Mouse (Mus musculus) left cerebral cortex, postnatal 14 days (tissue): Measurements from ENCODE around the gene Sfswap. TPM values are rescaled to one million over a fixed set of nuclear protein-coding genes. Genes with fewer than 3 reads are reported as not detected.
"Not testable (repeated sequence)": the region's sequence is repeated elsewhere in the genome, so short reads cannot be mapped to it uniquely, and the experiment has no call there.

ENCODE experiments used
- DNase-seq, 2 experiments: peaks; one replicate each; pipeline ENCODE4 v3.0.0; 2021 to 2022; ENCODE audit warnings: low spot score in 2 of 2, mixed read lengths in 1 of 2
- intact Hi-C: fragments of 180-260 bp; cut with DNase I; formaldehyde crosslinking; loops from one replicate; pipeline ENCODE4 v1.15.1; 2025
- total RNA-seq, 2 experiments: library from RNA; stranded (reverse); gene quantifications; 2 replicates each; pipeline ENCODE4 v1.2.3; 2021

The Sfswap gene
- total RNA-seq, 2 experiments from 2014 or later: 111 to 113 TPM

DNA sequence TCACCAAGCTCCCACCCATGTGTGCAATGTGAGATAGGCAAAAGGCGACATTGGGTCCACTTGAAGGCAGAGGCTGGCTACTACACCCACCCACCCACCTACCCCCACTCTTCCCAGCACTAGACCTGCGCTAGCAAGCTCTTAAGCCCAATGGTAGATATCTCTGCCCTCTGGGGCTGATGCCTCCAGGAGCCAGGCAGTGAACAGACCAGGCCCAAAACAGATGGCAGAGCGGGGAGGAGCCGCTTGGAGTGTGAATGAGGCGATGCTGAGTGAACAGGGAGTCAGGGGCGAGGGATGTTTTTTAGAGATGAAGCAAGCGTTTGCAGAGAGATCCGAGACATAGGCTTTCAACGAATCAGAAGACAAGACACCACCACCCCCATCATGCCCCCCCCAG lies 79.6 kb downstream of the Sfswap start:
- intact Hi-C loops: loop anchor here (5.0 kb wide), 2 partner anchors 78 to 193 kb away; partner anchors contain the start of gene Sfswap
- peak; percentile 52 to 74 for DNase-seq

GRCm38 (mm10) chr5:129581015-129581414 lies 80.0 kb downstream of the Sfswap start:
- intact Hi-C loops: loop anchor here (5.0 kb wide), 2 partner anchors 79 to 194 kb away; partner anchors contain the start of gene Sfswap
- DNase-seq: peak; percentile 70 to 84

DNA sequence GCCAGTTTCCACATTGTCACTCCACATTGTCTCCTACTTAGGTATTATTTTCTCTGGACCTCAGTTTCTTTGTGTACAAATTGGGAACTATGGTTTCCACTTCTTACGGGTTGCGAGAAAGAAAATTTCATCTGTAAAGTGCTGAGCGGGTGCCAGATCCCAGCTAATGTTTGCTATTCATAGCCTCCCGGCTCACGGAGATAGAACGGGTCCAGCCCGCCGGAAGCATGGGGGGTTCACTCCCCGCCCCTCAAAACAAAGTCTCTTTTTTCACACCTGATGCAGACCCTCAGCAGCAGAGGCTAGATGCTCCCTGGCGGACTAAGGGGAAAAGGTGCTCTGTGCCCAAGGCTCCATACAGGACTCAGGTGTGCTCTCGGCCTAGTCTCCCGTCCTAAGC lies 82.3 kb downstream of the Sfswap start:
- peak; percentile 43 to 51 for DNase-seq
- intact Hi-C loops: loop anchor here (5.0 kb wide), 2 partner anchors 81 to 196 kb away; partner anchors contain the start of gene Sfswap

DNA sequence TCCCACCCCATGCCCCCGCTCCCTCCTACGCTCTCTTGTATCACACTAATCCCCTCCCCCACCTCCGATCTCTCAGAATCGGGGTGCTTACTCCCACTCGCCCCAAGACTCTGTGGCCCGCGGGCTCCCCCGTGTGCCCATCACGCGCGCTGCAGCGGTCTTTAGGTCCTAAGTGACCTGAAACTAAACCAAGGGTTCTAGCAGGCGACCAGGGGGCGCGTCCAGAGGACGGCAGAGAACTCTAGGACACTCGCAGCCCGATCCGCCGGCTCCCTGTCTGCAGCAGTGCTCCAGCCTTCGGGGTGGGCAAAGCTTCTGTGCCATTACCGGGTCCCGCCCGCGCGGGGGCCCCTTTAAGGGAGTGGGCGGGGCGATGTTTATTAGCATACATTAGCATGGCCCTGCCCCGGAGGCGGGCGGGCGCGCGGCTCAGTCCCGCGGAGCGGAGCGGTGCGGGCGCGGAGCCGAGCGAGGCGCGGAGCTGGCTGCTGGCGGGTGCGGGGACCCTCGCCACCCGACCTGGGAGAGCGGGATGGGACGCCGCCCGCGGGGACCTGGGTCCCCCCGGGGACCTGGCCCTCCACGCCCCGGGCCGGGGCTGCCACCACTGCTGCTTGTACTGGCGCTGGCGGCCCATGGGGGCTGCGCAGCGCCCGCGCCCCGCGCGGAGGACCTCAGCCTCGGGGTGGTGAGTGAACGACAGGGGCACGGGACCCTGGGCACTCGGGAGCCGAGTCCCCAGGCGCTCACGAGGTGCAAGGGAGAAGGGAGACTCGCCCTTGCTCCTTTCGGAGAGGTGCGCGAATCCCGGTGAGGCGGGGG lies 83.0 kb downstream of the Sfswap start, which contains the start of gene Mmp17:
TSS of gene Mmp17 (plus strand) at position 409 of the 822 bp plus-strand sequence.
- intact Hi-C loops: loop anchor here (2.0 to 5.0 kb wide), 3 partner anchors 82 to 521 kb away; partner anchors contain the start of gene Sfswap

GRCm38 (mm10) chr5:129584583-129585541 lies 83.8 kb downstream of the Sfswap start:
- intact Hi-C loops: loop anchor here (2.0 to 5.0 kb wide), 3 partner anchors 83 to 522 kb away; partner anchors contain the start of gene Sfswap
- peak in 1 of 2 experiments; percentile 37 for DNase-seq

More for the DNA sequence above, 83.0 kb downstream of the Sfswap start, which contains the start of gene Mmp17:
- peak; percentile 90 to 93 for DNase-seq

- intact Hi-C loops: loop anchor here (2.0 kb wide), 1 partner anchor 407 kb away; no protein-coding TSS in a partner anchor
These were observed 85.0 kb downstream of the Sfswap start for GRCm38 (mm10) chr5:129586016-129586415.

DNA sequence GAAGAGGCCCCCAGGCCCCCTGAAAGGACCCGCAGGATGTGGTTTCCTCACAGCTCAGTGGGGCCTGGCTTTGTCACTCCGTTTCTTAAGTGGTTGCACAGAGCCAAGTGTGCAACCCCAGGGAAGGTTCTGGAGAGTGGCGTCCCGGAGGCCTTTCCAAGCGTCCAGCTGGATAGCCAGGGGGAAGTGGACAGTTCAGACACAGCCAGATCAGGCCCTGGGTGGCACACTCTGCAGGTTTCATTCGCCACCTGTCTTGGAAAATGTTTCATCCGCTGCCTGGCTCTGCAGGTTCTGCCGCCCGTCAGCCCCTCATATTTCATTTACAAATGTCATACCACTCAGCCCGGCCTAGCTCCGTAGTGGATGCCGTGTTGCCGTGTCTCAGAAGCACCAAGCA lies 85.5 kb downstream of the Sfswap start:
- DNase-seq: no peak

More at GRCm38 (mm10) chr5:129586016-129586415, 85.0 kb downstream of the Sfswap start:
- DNase-seq: peak; percentile 85 to 86

GRCm38 (mm10) chr5:129590915-129591314 lies 89.9 kb downstream of the Sfswap start:
- intact Hi-C loops: no loop called here
- DNase-seq: peak; percentile 33 to 72

More for the DNA sequence above, 85.5 kb downstream of the Sfswap start:
- intact Hi-C loops: loop anchor here (2.0 kb wide), 1 partner anchor 408 kb away; no protein-coding TSS in a partner anchor

- DNase-seq: peak; percentile 91 to 92
- intact Hi-C loops: loop anchor here (1.0 kb wide), 1 partner anchor 416 kb away; no protein-coding TSS in a partner anchor
These were observed 93.4 kb downstream of the Sfswap start for GRCm38 (mm10) chr5:129594116-129595114.

GRCm38 (mm10) chr5:129602071-129602487 lies 101.1 kb downstream of the Sfswap start:
- intact Hi-C loops: no loop called here
- DNase-seq: peak; percentile 45 to 60

DNA sequence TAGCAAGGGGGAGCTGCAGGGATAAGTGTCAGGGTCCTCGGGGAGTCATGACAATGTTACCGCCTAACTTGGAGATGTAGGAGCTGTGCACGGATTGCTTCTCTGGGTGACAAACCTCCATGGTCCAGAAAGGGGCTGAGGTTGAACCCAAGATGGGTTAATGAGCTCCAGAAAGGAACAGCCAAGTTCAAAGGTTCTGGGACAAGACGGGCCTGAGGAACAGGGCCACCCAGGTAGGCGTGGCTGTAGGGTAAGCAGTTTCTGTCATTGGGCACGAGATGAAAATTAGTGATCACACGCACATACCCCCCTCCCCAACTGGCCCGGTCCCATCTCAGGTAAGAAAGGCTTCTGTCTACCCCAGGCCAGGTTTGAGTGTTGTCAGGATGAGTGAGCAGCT lies 106.5 kb downstream of the Sfswap start:
- intact Hi-C loops: no loop called here
- no peak for DNase-seq

GRCm38 (mm10) chr5:129611060-129611459 lies 110.0 kb downstream of the Sfswap start:
- peak; percentile 86 to 90 for DNase-seq
- intact Hi-C loops: loop anchor here (5.0 kb wide), 1 partner anchor 106 kb away; the partner anchor contains the start of gene Mrps17

GRCm38 (mm10) chr5:129620600-129620999 lies 119.6 kb downstream of the Sfswap start:
- intact Hi-C loops, DNase-seq: not testable (repeated sequence)

Other genes starting within 250 kb of the Sfswap start
- 10 to 100 TPM; 91.1 to 94.9 TPM for gene Mmp17, start 82.9 kb downstream of the Sfswap start, total RNA-seq
- gene Zfp11, start 168.9 kb downstream of the Sfswap start, total RNA-seq: 1 to 10 TPM; 7.0 to 7.1 TPM
- gene Sept14, start 207.3 kb downstream of the Sfswap start, total RNA-seq: not detected
- gene Mrps17, start 214.3 kb downstream of the Sfswap start, total RNA-seq: 10 to 100 TPM; 79.3 to 85.1 TPM
- 10 to 100 TPM; 72.2 to 84.1 TPM for gene Nipsnap2, start 223.8 kb downstream of the Sfswap start, total RNA-seq